Mouse (Mus musculus) heart, embryonic 12.5 days (tissue): ENCODE results near the gene Zbp1. TPM values are rescaled to one million over a fixed set of nuclear protein-coding genes. Genes with fewer than 3 reads are reported as not detected.

Experiments used
- ATAC-seq: fragments of 200-750 bp; cut with Nextera tagmentation; 2 replicates; pipeline ENCODE4 v1.8.0; 2017; ENCODE audit warnings: moderate TSS enrichment, moderate library complexity; ENCODE audit not compliant: insufficient number of reproducible peaks, low FRiP score
- H3K27ac ChIP-seq: fragments of 300-500 bp; sonication (generic); 2 replicates; pipeline ENCODE4 v1.5.1; 2016; ENCODE audit warnings: mild to moderate bottlenecking, moderate library complexity; ENCODE audit not compliant: poor library complexity, severe bottlenecking
- H3K27me3 ChIP-seq: fragments of 300-500 bp; sonication (generic); replicated peaks from 2 replicates; pipeline ENCODE4 v1.6.1; 2016; ENCODE audit warnings: mild to moderate bottlenecking, moderate library complexity
- H3K36me3 ChIP-seq: fragments of 300-500 bp; sonication (generic); 2 replicates; pipeline ENCODE4 v1.6.1; 2016; ENCODE audit warnings: mild to moderate bottlenecking, moderate library complexity
- H3K4me1 ChIP-seq: fragments of 300-500 bp; sonication (generic); replicated peaks from 2 replicates; pipeline ENCODE4 v1.6.1; 2016; ENCODE audit warnings: mild to moderate bottlenecking
- H3K4me2 ChIP-seq: fragments of 300-500 bp; sonication (generic); 2 replicates; pipeline ENCODE4 v1.6.1; 2016; ENCODE audit warnings: mild to moderate bottlenecking, moderate library complexity
- H3K4me3 ChIP-seq: fragments of 300-500 bp; sonication (generic); 2 replicates; pipeline ENCODE4 v1.5.1; 2016; ENCODE audit warnings: mild to moderate bottlenecking
- H3K9ac ChIP-seq: fragments of 300-500 bp; sonication (generic); 2 replicates; pipeline ENCODE4 v1.6.1; 2016; ENCODE audit warnings: mild to moderate bottlenecking, moderate library complexity
- H3K9me3 ChIP-seq: fragments of 300-500 bp; sonication (generic); replicated peaks from 2 replicates; pipeline ENCODE4 v1.6.1; 2016; ENCODE audit warnings: mild to moderate bottlenecking, moderate library complexity
- WGBS: fragments of 180-500 bp; shearing (Covaris S2); methylation state at CpG from one replicate; pipeline ENCODE4 v1.1.7; 2016; 5-methylcytosine and 5-hydroxymethylcytosine counted together
- polyA plus RNA-seq: library from polyadenylated mRNA; unstranded; fragments of >200 nt; fragmentation: Nextera tagmentation; extraction: Ambion mirVana; gene quantifications from 2 replicates; pipeline ENCODE4 v1.2.1, GENCODE M21; 2016

The Zbp1 gene
- polyA plus RNA-seq, 1 experiment from 2014 or later = not detected

- Histone ChIP-seq H3K4me3 (no peak overlapping the region), H3K9me3 (0 out of 2 replicates have a peak, but pooled peaks cover 2% of the 10 kb centered on the region), H3K27ac (no peak overlapping the region), H3K4me1 (no peaks in the 10 kb centered on the region), H3K9ac (no peak overlapping the region), H3K27me3 (peaks cover 7% of the 10 kb centered on the region; the same call in 1 of the 2 replicates), H3K36me3 (no peaks in the 10 kb centered on the region), H3K4me2 (no peak overlapping the region)
- no peak for ATAC-seq
- 87% methylated on average over 7 of the region's 7 CpGs for WGBS
These were observed 9.5 kb downstream of the Zbp1 start for GRCm38 (mm10) chr2:173209091-173209815.

GRCm38 (mm10) chr2:173207051-173207450 is 11.7 kb downstream of the Zbp1 start:
- Histone ChIP-seq H3K4me2 (no peak overlapping the region), H3K27me3 (0 out of 2 replicates have a peak, but pooled peaks cover 8% of the 10 kb centered on the region), H3K36me3 (no peaks in the 10 kb centered on the region), H3K4me1 (no peaks in the 10 kb centered on the region), H3K4me3 (no peak overlapping the region), H3K27ac (no peak overlapping the region), H3K9me3 (0 out of 2 replicates have a peak, but pooled peaks cover 2% of the 10 kb centered on the region), H3K9ac (no peak overlapping the region)
- WGBS = 87% methylated on average over 3 of the region's 3 CpGs
- no peak for ATAC-seq

DNA sequence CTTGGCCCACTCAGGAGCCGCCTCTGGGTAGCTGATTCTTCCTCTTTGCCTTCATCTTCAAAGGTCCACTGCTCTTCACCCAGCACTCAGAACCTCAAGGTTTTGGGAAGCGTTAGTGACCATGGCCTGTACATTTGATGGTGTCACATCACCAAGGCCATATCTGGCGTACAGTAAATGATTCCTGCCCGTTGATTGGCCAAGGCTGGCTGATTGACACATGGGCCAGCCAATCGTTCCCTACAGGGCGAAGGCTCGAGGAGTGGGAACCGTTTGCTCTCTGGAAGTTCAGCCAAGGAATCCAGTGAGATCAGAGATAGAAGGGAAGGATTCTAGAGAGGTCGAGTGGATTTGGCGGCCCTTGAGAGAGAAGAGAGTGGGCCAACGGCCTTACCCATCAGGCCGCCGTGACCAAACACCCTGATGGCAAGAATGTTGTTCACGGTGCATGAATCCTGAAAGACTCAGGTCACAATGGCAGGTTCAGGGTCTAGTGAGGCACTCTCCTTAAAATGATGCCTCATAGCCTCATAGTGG is 13.1 kb downstream of the Zbp1 start:
- Histone ChIP-seq H3K27me3 (0 out of 2 replicates have a peak, but pooled peaks cover 4% of the 10 kb centered on the region), H3K9me3 (0 out of 2 replicates have a peak, but pooled peaks cover 2% of the 10 kb centered on the region), H3K4me2 (no peak overlapping the region), H3K4me3 (no peak overlapping the region), H3K4me1 (no peaks in the 10 kb centered on the region), H3K27ac (no peak overlapping the region), H3K9ac (no peak overlapping the region), H3K36me3 (no peaks in the 10 kb centered on the region)
- ATAC-seq = no peak
- WGBS = 85% methylated on average over 14 of the region's 14 CpGs

GRCm38 (mm10) chr2:173204671-173205070 is 14.1 kb downstream of the Zbp1 start:
- Histone ChIP-seq H3K4me3 (no peak overlapping the region), H3K4me2 (no peak overlapping the region), H3K9me3 (0 out of 2 replicates have a peak, but pooled peaks cover 2% of the 10 kb centered on the region), H3K4me1 (no peaks in the 10 kb centered on the region), H3K36me3 (no peaks in the 10 kb centered on the region), H3K27me3 (0 out of 2 replicates have a peak, but pooled peaks cover 4% of the 10 kb centered on the region), H3K27ac (no peak overlapping the region), H3K9ac (no peak overlapping the region)
- 62% methylated on average over 4 of the region's 4 CpGs for WGBS
- ATAC-seq = no peak

DNA sequence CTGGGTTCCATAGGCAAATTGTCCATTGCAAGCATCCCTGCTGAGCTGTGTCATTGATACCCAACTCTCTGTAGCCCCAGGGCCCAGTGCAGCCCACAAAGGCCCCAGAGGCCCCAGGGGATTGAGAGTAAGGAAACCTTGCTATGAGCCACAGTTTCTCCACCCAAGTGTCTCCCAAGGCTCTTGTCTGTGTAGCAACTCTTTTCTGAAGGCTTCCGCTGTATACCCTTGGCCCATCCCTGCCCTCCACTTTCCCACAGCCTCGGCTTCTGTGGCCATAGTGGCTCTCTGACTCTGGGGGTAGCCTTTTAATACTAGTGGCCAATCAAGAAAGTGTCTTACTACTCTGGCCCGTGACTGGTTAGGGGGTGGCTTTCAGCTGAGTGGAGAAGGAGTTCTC is 15.0 kb downstream of the Zbp1 start:
- WGBS = 82% methylated on average over 3 of the region's 3 CpGs
- Histone ChIP-seq H3K4me3 (no peak overlapping the region), H3K27ac (no peak overlapping the region), H3K9ac (no peak overlapping the region), H3K27me3 (0 out of 2 replicates have a peak, but pooled peaks cover 4% of the 10 kb centered on the region), H3K4me2 (no peak overlapping the region), H3K4me1 (no peaks in the 10 kb centered on the region), H3K9me3 (0 out of 2 replicates have a peak, but pooled peaks cover 2% of the 10 kb centered on the region), H3K36me3 (no peaks in the 10 kb centered on the region)
- no peak for ATAC-seq

DNA sequence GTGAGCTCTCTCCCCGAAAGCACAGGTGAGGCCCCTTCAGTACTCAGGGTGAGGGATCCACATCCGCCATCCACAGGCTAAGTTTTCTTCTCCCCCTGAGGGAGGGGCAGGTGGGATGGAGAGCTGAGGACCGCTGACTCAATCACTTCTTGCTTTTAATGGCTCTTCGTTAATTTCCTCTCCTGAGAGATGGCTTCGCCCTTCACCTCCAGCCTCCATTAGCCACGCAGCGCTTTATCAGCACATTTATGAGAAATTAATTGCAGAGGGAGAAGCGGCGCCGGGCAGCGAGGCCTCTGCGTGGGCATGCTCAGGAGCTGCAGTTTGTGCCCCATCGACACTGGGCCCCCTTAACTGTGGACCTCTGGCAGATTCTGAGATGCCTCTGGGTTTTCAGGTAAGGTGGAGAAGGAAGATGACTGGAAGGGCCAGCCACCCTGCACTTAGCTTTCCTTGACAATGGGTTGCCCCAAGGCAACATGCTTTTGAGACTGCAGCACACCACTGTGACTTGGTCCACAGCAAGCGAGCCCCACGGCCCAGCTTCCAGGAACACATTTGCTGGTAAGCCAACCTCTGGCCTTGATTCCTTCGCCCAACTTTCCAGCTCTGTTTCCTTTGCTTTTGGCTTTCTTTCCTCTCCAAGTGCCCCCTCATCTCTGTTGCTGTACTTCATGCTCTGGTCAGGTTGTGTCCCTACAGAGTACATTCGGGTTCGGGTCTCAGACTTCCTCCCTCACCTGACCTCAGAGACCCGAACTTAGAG is 15.6 kb downstream of the Zbp1 start:
- H3K4me3 ChIP-seq = no peak overlapping the region
- 0 out of 2 replicates have a peak, but pooled peaks cover 4% of the 10 kb centered on the region for H3K27me3 ChIP-seq
- H3K36me3 ChIP-seq = no peaks in the 10 kb centered on the region
- no peak for ATAC-seq
- no peak overlapping the region for H3K27ac ChIP-seq
- no peak overlapping the region for H3K4me2 ChIP-seq
- no peaks in the 10 kb centered on the region for H3K4me1 ChIP-seq
- no peak overlapping the region for H3K9ac ChIP-seq
- 0 out of 2 replicates have a peak, but pooled peaks cover 2% of the 10 kb centered on the region for H3K9me3 ChIP-seq
- WGBS = 82% methylated on average over 19 of the region's 19 CpGs

GRCm38 (mm10) chr2:173194796-173195195 is 23.9 kb downstream of the Zbp1 start:
- Histone ChIP-seq H3K4me1 (no peaks in the 10 kb centered on the region), H3K27me3 (no peaks in the 10 kb centered on the region), H3K36me3 (no peaks in the 10 kb centered on the region), H3K4me2 (no peak overlapping the region), H3K9me3 (peaks cover 7% of the 10 kb centered on the region; the same call in 1 of the 2 replicates), H3K27ac (no peak overlapping the region), H3K4me3 (no peak overlapping the region), H3K9ac (no peak overlapping the region)
- WGBS = 77% methylated on average over 4 of the region's 4 CpGs
- ATAC-seq = no peak

DNA sequence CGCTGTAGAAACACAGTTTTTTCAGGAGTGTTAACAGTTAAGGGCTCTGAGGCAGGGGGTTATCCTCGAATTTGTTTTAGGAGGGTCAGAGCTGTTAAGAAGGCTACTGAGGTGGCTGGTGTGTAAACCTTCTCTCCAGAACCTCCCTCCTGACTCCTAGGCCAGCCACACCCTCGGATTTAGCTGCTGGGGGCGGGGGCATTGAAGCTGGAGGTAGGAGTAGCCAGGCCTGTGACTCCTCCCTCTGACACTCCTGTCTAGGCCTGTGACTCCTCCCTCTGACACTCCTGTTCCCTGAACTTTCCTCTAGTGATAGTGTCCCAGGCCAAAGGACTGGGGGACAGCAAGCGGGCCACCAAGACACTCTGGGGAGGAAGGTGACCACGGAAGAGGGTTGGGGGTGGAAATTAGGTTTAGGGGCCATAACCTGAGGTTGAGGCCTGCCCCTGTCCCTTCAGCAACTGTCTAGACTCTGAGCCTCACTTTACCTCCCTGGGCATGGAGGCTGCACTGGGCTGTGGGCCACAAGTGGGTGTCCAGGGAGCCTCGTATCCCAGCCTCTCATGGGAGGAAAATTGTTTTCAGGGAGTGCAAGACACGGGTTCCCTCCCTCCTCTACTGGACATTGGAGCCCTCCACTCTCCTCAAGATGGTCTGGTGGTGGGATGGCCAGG is 31.4 kb downstream of the Zbp1 start:
- no peak overlapping the region for H3K9ac ChIP-seq
- H3K9me3 ChIP-seq = no peaks in the 10 kb centered on the region
- WGBS = 31% methylated on average over 8 of the region's 8 CpGs
- H3K27me3 ChIP-seq = peaks cover 25% of the 10 kb centered on the region
- no peaks in the 10 kb centered on the region for H3K4me1 ChIP-seq
- no peak for ATAC-seq
- H3K4me2 ChIP-seq = no peak overlapping the region
- no peak overlapping the region for H3K27ac ChIP-seq
- H3K36me3 ChIP-seq = no peaks in the 10 kb centered on the region
- no peak overlapping the region for H3K4me3 ChIP-seq

DNA sequence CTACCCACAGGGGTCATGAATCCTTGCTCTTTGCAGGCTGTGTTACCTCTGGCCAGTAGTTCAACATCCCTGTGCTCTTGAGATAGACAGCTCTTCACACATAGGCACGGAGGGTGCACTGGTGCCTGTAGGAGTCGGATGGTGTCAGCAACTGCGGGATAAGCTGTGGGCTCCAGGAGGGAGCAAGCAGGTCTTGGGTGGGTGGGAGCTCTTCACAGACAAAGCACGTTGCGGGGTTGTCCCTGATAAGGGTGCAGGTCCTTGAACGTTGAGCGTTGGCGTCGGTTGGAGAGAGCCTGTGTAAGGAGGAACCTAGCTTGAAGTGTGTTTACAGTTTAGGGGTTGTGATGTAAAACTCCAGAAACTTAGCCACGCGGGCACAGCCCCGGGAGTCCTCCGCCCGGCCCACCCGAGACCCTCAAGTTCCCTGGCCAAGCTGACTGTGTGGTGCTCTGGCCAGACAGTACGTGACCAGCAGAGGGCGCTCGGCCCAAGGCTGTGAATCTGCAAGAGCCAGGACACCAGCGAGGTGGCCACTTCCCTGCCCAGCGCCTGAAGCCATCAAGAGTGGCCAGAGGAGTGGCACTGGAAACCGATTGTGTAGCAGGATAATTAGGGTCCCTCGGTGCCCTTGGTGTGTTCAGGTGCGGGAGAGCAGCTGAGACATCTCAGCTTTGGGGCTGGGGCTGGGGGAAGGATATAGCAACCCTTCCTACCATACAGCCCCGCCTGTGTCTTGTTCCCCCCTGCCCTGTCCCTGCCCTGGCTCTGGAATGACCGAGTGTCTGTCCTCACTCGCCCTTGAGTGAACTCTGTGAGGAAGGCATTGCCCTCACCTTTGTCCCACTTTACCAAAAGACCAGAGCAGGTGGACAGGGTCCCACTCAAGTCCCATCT is 32.4 kb downstream of the Zbp1 start:
- H3K27me3 ChIP-seq = peaks cover 32% of the 10 kb centered on the region

GRCm38 (mm10) chr2:173185282-173185681 is 33.4 kb downstream of the Zbp1 start:
- Histone ChIP-seq H3K4me3 (no peak overlapping the region), H3K36me3 (no peaks in the 10 kb centered on the region), H3K9me3 (no peaks in the 10 kb centered on the region), H3K4me1 (no peaks in the 10 kb centered on the region), H3K27ac (no peak overlapping the region), H3K27me3 (peaks cover 32% of the 10 kb centered on the region), H3K4me2 (no peak overlapping the region), H3K9ac (no peak overlapping the region)
- no peak for ATAC-seq
- WGBS = 54% methylated on average over 6 of the region's 6 CpGs

More for the DNA sequence above, 32.4 kb downstream of the Zbp1 start:
- Histone ChIP-seq H3K4me3 (no peak overlapping the region), H3K4me1 (no peaks in the 10 kb centered on the region), H3K27ac (no peak overlapping the region), H3K9ac (no peak overlapping the region), H3K36me3 (no peaks in the 10 kb centered on the region), H3K9me3 (no peaks in the 10 kb centered on the region), H3K4me2 (no peak overlapping the region)
- ATAC-seq = peak; percentile 56; the same call in 1 of the 2 replicates
- WGBS = 23% methylated on average over 26 of the region's 26 CpGs
